Mouse (Mus musculus): ENCODE data around the gene C8a. TPM values are rescaled to one million over a fixed set of nuclear protein-coding genes. Genes with fewer than 3 reads are reported as not detected.

The C8a gene
- polyA plus RNA-seq, 1 experiment from 2014 or later = not detected

Other genes starting within 250 kb of the C8a start
- 0.09 TPM in 1 of 2 replicates, not detected in the other for gene C8b, start 110.1 kb downstream of the C8a start, polyA plus RNA-seq (2015; fragmentation: Nextera tagmentation; extraction: Ambion mirVana)
- not detected in 2 replicates for gene Gm17662, start 19.1 kb downstream of the C8a start, polyA plus RNA-seq (2015; fragmentation: Nextera tagmentation; extraction: Ambion mirVana)
- gene Fyb2, start 37.1 kb upstream of the C8a start, polyA plus RNA-seq (2015; fragmentation: Nextera tagmentation; extraction: Ambion mirVana) = 0.05 and 0.17 TPM in 2 replicates
- gene Prkaa2, start 233.5 kb upstream of the C8a start, polyA plus RNA-seq (2015; fragmentation: Nextera tagmentation; extraction: Ambion mirVana) = 13.4 and 14.0 TPM in 2 replicates

Data from hindbrain, embryonic 15.5 days (tissue).